Mouse (Mus musculus) erythroblast, embryonic 14.5 days (primary cell): ENCODE measurements around the gene E2f8.

Experiments
- GATA1 ChIP-seq: IDR thresholded peaks from 2 replicates; pipeline ENCODE4 v1.6.1; 2012; ENCODE audit warnings: low read length, inconsistent platforms, mixed read lengths
- TAL1 ChIP-seq: IDR thresholded peaks from 3 replicates; pipeline ENCODE4 v1.6.1; 2012; ENCODE audit warnings: low read length, inconsistent platforms, mixed read lengths

DNA sequence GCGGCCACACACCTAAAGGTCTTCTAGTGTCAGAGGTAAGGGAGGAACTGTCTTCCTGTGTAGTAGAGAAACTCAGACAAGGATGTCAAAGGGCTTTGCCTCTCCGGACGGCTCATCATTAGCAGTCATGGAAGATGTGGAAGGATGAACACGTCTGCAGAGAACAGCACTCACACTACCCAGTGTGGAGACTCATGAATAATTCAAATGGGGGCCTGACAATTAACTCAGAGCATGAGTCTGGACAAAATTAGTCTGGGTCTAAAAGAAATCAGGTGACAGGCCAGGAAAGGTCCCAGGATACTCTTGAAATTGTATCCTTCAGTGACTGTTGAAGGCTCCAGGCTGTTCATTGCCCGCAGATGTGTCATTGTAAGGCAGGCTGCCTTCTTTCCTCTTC, 9.6 kb upstream of the E2f8 start:
- TF ChIP-seq GATA1 (no peak), TAL1 (no peak)
